Mouse (Mus musculus) neural tube, embryonic 10.5 days (tissue): ENCODE results near the gene Celsr2.

ENCODE experiments used
- DNase-seq: peaks from one replicate; pipeline ENCODE4 v3.0.0-alpha.2; 2017; ENCODE audit warnings: low spot score; ENCODE audit errors: extremely low spot score

The Celsr2 gene

DNA sequence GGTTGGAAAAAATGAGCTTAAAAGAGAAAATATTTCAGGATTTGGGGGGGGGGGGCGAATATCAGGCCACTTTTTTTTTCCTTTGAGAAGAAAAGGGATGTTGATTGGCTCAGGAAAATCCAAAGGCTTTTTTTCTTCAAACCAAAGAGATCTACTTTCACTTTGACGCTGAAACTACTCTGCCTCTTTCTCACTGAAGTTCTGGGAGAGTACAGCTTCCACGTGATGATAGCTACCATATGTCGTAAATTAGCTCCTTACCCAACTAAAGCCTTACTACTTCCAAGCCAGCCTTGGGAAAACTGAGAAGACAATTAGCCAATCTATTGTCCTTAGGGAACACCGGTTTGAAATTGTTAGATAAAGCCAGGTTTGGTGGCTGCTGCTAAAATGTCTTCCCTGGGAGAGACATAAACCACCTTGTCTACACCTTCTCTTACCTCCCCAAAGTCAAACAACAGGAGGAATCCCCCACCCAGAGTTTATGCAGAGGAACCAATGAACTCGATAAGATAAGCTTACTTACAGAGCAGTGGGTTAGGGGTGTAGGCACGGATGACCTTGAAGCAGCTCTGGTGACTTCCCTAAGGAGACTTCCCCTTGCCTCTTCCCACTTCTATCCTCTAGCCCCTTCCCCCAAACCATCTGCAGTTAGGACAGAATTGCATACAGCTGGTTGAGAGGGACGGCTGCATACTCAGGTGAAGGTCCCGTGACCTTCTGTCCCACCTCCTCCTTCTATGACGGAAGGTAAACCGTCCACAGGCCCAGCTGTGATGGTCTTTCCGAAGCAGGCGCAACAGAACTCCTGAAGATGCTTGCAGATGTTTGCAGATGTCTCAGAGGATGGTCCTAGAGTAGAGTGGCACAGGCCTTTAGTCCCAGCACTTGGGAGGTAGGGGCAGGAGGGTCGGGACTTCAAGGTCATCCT lies 33.1 kb downstream of the Celsr2 start:
- no peak for DNase-seq

DNA sequence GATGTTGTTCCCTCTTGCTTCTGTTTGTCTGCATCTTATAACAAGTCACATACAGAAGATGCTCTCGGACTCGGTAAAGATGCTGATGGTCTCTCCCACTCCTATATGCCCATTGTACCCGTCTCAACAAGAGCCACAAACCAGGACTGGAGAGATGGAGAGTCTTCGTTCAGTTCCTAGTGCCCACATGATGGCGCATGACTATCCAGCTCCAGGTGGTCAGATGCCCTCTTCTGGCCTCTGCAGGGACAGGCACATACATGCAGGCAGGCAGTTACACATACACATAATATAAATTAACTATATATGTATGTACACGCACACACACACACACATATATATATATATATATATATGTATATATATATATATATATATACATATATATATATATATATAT lies 34.7 kb downstream of the Celsr2 start:
- no peak for DNase-seq

DNA sequence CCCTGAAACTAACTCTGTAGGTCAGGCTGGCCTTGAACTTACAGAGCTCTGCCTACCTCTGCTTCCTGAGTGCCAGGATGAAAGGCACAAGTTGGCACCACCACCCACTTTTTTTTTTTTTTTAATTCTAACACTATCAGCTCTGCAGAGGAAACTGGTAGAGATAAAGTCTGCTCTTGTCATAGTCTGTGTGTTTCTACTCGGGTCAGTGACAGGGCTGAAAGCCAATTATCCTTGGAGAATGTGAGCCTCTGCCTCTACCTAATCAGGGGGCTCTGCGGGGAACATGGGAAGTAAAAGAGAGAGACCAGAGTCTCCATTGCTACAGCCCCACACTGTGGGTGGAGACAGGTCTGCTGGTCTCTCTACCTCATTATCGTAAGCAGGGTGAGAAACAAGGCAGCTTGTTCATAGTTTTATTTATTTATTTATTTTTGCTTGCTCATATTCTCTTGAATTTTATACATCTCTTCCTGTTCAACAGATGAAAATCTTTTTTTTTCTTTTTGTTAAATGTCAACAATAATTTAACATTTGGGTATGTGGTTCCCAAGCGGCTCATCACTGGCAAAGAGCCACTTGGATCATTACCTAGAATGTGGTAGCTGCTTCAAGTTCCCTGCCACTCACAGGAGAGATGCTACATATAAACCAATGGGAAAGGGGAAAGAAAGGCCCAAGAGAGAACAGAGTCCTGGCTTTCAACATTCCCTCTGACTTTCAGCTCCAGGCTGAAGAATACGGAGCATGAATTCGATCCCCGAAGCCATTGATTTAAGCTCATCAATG lies 36.3 kb downstream of the Celsr2 start:
- no peak for DNase-seq

DNA sequence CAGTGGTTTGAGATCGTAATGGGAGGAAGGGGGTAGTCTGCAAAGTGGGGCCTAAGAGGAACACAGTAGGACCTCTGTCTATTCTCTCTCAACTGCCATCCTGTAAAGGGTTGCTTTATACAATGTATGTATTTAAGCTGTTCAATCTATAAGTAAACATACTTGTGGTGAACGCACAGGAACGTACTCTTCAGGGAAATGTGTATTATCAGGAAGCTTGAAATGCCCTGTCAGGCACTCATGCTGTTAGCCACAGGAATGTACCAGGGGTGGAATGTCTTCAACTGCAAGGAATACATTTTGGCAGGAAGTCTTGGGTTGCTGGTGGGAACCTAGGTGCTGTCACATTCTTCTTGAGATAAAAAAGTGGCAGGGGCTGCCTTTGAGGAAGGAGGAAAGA lies 42.7 kb downstream of the Celsr2 start:
- no peak for DNase-seq

DNA sequence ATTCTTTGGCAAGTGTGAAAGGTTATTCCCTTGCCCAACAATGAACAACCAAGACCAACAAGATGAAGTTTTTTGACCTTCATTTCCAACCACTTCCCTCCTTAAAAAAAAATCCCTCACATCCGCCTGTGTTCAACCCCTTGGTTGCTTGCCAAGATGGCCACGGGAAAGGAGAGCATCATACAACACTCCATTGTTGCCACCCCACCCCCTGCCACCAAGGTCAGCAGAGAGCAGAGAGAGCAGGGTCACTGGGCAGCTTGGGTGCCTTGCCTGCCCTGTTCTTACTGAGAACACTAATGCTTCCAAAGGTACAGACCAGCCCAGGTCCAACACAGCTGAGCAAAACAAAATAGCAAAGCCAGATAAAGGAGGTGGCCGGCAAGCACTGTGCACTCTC lies 43.1 kb downstream of the Celsr2 start:
- no peak for DNase-seq

DNA sequence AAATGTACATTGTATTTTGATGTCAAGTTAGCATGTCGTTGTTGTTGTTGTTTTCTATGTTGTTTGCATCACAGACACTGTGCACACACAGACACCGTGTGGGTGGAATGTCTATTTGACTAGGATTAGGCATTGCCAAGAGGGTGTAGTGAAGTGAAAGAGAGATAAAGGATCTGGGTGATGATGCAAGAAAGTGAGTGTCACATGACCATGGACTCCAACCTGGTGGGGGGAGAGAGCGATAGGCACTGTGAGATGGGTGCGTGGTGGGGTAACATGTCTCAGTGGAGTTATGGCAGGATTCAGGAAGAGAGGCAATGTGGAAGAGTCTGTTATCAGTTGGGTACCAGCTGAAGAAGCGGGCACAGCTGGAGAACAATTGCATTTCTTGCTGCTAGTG lies 46.6 kb downstream of the Celsr2 start:
- DNase-seq = no peak

DNA sequence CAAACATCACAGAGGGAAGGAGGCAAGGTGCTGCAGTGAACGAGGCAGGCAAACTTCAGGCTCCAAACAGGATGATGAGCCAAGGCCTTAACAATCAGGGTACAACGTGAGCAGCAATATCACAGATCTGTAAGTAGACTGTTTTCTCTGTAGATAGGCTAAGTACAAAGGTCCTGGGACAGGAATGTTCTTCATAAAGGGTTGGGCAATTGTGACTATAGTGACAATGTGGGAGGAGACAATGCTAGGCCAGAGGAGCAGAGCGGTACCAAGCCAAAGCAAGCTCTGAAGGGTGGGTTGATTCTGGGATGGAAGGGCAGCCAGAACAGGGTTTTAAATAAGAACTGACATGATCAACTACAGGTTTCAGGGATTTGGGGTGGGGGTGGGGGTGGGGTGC lies 47.5 kb downstream of the Celsr2 start:
- no peak for DNase-seq

DNA sequence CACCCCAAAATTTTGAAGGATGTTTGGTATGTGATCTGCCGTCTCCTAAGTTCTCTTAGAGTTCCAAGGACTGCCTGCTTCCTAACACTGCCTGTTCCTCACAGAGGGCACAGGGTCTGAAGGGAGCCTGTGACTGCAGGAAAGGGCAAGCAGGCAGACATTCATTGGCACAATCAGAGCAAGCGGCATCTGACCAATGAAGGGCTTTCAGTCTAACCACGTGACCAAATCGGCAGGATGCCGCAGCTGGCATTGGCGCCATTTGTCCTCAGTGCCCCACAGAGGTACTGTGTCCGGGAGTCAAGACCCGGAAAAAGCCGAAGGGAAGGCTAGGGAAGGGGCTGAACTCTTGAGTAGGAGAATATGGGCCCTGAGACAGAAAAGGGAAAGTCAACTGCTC lies 48.2 kb downstream of the Celsr2 start:
- DNase-seq = no peak

DNA sequence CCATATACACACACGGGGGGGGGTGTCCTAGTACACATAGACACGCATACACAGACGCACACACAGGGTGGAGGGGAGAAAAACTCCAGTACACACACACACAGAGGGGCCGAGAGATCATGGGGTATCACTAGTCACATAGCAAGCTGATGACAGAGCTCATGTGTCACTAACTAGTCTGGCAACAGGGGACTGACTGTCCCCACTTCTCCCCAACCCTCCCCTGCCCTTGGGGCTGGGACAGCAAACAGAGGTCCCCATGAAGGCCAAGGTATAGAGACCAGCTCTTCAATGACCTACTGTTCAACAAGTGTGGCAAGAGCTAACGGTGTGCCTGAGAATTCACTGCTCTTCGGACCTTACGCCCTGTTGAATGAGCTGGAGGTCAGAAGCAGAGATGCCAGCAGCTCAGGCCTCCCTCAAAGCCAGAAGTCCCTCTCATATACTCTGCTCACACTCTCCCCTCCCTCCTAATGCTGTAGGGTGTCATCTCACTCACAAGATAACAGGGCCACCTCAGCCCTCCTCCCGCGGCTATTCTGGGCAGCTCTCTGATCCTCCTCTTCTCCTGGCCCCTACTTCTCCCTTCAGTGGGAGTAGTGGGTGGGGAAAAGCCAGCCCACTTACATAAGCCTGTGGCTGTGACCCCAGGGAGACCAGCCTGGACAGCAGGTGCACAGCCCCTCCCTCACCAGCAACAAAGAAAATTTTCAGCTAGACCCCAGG lies 50.9 kb downstream of the Celsr2 start, which contains the start of gene Mybphl:
Gene Mybphl (plus strand): TSS at position 642 of the 726 bp plus-strand sequence.
- DNase-seq = no peak

DNA sequence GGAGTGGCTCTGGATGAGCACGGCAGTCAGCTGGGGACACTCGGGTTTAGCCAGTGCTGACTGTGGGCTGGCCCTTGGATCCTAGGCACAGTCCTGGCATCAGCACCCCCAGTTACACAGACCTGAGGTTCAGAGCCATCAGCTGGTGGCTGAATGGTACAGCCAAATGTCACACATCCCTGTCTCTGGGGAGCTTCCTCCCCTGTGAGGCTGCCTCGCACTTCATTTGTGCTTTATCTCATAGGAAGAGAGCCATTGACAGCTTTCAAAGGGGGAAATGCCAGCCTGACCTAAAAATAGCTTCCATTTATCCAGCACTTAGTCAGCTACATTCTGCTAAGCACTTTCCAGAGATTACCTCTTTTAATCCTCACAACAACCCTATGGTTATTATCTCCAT lies 51.7 kb downstream of the Celsr2 start:
- DNase-seq = no peak

DNA sequence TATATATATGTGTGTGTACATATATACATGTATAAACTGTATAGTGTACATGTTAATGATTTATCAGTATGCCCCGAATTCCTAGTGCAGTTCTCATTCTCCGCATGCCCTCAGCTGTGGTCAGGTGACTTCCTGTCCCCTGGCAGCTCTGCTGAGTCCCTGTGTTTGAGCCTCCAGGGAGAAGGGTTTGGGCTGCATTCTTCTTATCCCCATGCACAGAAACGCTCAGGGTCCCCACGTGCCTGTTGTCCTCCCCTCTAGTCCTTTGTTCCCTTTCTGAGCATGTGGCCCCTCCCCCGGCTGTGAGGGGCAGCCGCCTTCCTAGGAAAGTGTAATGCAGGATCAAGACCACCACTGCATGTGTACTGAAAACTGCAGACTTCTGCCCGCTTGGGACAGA lies 54.5 kb downstream of the Celsr2 start:
- peak; percentile 41 for DNase-seq

DNA sequence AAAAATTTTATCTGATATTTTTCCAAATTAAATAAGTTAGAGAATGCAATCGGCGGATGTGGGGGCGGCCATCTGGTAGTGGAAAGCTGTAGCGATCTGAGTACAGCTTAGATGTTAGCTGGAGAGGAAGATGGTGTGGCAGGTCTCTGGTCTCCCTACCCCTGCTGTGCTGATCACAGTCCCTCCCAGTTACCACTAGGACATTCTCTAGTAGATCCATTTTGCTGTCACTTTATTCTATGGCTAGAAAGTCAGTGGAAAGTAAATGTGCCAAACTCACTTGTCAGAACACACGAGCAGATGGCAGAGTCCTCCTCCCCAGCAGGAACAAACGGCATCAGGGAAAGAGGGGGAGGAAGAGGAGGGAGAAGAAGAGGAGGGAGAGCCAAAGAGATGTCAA lies 56.9 kb downstream of the Celsr2 start:
- DNase-seq = no peak

DNA sequence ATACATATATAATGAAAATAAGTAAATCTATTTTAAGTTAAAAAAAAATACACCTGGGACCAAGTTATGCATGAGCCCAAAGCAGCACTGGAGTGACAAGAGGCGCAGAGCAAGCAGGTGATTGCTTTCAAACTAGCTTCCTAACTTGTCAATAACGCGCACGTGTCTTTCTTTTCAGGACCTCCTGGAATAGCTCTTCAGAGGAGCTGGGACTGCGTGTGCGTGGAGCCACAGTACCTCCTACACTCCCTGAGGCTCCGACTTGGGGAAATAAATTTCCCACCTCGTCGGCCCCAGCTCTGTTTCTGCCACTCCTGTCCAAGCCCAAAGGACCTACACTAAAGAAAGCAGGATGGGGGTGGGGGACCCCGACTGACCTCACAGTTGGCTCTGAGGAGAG lies 58.3 kb downstream of the Celsr2 start:
- no peak for DNase-seq

DNA sequence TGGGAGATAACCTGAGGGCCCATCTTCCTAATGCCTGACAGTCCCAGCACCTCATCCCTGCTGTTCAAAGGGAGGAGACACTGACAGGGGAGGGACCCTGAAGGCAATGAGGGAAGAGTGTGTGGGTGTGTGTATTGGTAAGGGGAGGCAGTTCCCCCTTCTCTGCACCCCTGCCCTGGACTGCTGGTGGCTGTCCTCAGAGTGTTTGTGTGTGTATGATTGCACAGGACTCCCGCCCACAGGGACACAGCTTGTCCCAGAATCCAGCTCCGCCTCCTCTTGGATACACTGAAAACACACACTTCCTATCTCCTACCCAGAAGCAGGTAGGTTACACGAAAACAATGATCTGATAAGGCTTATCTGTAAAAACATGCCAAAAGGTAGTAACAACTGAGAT lies 60.1 kb downstream of the Celsr2 start:
- no peak for DNase-seq

DNA sequence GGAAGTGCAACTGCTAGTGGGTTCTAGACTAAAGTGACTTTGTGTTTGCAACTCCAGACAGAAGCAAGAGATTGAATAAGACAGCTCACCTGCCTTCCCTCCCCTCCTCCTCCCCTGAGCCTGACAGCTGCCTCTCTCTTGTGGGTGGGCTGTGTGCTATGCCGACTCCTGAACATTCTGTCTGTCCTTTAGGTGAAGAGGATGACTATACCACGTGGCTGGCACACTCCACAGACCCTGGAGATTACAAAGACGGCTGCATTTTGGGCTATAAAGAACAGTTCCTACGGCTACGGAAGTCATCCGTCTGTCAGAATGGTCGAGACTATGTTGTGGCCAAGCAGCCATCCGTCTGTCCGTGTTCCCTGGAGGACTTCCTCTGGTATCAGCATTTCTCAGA lies 67.0 kb downstream of the Celsr2 start:
- DNase-seq = no peak

DNA sequence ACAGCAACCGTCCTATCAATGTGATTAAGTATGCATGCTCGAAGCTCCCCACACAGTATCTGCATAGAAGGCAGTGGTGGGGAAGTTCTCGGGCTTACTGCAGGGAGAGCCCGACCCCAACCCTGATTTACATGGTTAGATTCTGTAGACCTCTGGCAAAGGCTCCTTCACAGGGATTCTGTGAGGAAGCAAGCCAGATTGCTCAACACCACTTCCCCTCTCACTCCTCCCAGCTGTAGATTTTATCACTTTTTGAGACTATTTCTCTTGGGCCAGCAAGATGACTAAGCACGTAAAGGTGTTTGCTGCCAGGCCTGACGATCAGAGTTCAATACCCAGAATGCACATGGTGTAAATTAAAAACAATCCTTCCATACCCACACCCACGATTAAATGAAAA lies 69.5 kb downstream of the Celsr2 start:
- no peak for DNase-seq

DNA sequence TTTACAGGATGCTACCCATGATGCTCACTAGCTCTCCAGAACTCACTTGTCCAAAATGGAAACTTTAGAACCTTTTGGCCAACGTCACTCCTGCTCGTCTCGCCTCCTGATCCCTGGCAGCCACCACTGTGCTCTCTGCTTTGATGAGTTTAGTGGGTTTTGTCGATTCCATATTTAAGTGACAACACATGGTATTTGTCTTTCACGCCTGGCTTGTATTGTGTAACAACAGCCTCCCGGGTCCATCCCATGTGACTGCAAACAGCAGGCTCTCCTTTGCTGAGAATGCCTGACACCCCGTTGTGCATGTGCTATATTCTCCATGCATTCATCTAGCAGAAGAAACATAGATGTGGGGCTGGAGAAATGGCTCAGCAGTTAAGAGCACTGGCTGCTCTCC lies 73.2 kb downstream of the Celsr2 start:
- no peak for DNase-seq

DNA sequence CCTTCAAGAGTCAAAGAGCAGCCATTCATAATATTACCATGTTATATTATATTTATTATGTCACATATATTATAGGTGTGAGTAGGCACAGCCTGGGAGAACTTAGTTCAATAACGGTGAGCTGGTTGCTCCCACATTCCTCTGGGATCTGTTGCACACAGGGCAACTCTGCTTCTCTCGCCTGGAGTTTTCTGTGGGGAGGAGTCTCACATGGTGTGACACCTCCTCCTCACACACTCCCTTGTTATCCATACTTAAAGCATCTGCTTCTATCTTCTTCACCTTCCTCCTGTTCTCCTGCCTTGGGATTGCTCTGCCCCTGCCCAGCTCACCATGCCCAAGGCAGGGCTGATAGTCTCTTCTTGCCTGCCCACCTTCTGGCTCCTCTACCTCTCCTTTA lies 74.3 kb downstream of the Celsr2 start:
- DNase-seq = no peak
